Mouse (Mus musculus): ENCODE measurements around the gene Cd8b1.

DNA sequence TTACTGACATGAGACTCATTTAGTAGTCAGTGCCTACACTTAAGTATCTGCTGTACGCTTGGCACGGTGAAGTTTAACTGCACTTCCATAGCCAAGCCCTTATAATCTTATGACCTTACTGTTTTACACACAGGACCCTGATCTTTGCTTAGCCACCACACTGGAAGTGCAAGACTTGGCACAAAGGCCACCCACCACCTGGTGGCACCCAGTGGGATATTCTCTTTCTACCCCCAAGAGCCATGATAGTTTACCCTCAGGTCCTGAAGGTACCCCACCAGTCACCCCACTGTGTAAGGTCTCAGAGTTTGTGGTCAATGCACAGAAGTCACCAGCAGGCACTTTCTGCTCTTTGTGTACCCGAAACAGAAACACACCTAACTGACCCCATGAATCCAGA is 28.6 kb downstream of the Cd8b1 start:
- TF ChIP-seq POLR2A (IDR thresholded peaks at IDR 0.05; ENCODE audit: control insufficient read depth, extremely low read depth, insufficient read depth, low read length, poor library complexity) (no peak), CTCF (IDR thresholded peaks at IDR 0.05; ENCODE audit: borderline replicate concordance, control insufficient read depth, extremely low read depth, insufficient read depth, low read length, poor library complexity) (no peak)

Measured in thymus, adult 2 months (tissue).